Mouse (Mus musculus) neural tube, embryonic 14.5 days (tissue): ENCODE data around the gene Cst9. TPM values are rescaled to one million over a fixed set of nuclear protein-coding genes. Genes with fewer than 3 reads are reported as not detected.

ENCODE experiments used
- polyA plus RNA-seq: library from polyadenylated mRNA; unstranded; fragments of >200 nt; fragmentation: Nextera tagmentation; extraction: Ambion mirVana; gene quantifications from 2 replicates; pipeline ENCODE4 v1.2.1, GENCODE M21; 2014

Gene Cst9
- polyA plus RNA-seq, 1 experiment from 2014 or later, result not detected

Other genes with a start within 250 kb of the Cst9 start
- gene Nxt1, start 162.5 kb upstream of the Cst9 start, polyA plus RNA-seq, result 41.1 and 43.3 TPM in 2 replicates
- 16.7 and 17.1 TPM in 2 replicates for gene Gzf1, start 154.1 kb upstream of the Cst9 start, polyA plus RNA-seq
- 99.4 and 105 TPM in 2 replicates for gene Napb, start 102.7 kb upstream of the Cst9 start, polyA plus RNA-seq
- gene Cstl1, start 84.8 kb upstream of the Cst9 start, polyA plus RNA-seq, result not detected in 2 replicates
- gene Cst11, start 63.6 kb upstream of the Cst9 start, polyA plus RNA-seq, result not detected in 2 replicates
- gene 8030411F24Rik, start 53.1 kb upstream of the Cst9 start, polyA plus RNA-seq, result not detected in 2 replicates
- not detected in 2 replicates for gene Cst12, start 45.8 kb upstream of the Cst9 start, polyA plus RNA-seq
- gene Cst8, start 36.4 kb upstream of the Cst9 start, polyA plus RNA-seq, result not detected in 2 replicates
- not detected in 2 replicates for gene Cst13, start 15.1 kb upstream of the Cst9 start, polyA plus RNA-seq
- not detected in 2 replicates for gene 9230104L09Rik, start 29.9 kb downstream of the Cst9 start, polyA plus RNA-seq
- gene Cst3, start 40.5 kb downstream of the Cst9 start, polyA plus RNA-seq, result 555 and 595 TPM in 2 replicates
- not detected in 2 replicates for gene Gm1330, start 168.1 kb downstream of the Cst9 start, polyA plus RNA-seq
- not detected in 2 replicates for gene Gm10750, start 182.1 kb downstream of the Cst9 start, polyA plus RNA-seq